Mouse (Mus musculus) c-Kit-positive CD71-positive TER-119-negative erythroid progenitor cells, embryonic 14.5 days (primary cell): ENCODE data around the gene Tac2.

Source experiments
- DNase-seq: peaks from one replicate; pipeline ENCODE4 v3.0.0-alpha.2; 2013; ENCODE audit warnings: low read depth

Tac2 gene

GRCm38 (mm10) chr10:127725136-127725535 lies 858 bp downstream of the Tac2 start:
- DNase-seq: no peak

GRCm38 (mm10) chr10:127728437-127728836 lies 4.2 kb downstream of the Tac2 start:
- DNase-seq: no peak

GRCm38 (mm10) chr10:127730285-127730932 lies 6.1 kb downstream of the Tac2 start:
- no peak for DNase-seq

GRCm38 (mm10) chr10:127730933-127731310 lies 6.6 kb downstream of the Tac2 start:
- no peak for DNase-seq

GRCm38 (mm10) chr10:127731397-127731796 lies 7.1 kb downstream of the Tac2 start:
- DNase-seq: no peak

- DNase-seq: no peak
These were observed 10.2 kb downstream of the Tac2 start for GRCm38 (mm10) chr10:127734434-127734833.

- no peak for DNase-seq
These were observed 12.0 kb downstream of the Tac2 start for GRCm38 (mm10) chr10:127736266-127736665.

GRCm38 (mm10) chr10:127736916-127737315 lies 12.6 kb downstream of the Tac2 start:
- DNase-seq: no peak

- no peak for DNase-seq
These were observed 13.3 kb downstream of the Tac2 start for GRCm38 (mm10) chr10:127737552-127737951.

GRCm38 (mm10) chr10:127738151-127738882 lies 14.0 kb downstream of the Tac2 start:
- no peak for DNase-seq

- DNase-seq: no peak
These were observed 14.9 kb downstream of the Tac2 start, which contains the start of gene Zbtb39 for GRCm38 (mm10) chr10:127739083-127739660. Gene Zbtb39, plus strand, starts transcription at chr10:127739538.

- DNase-seq: no peak
These were observed 15.4 kb downstream of the Tac2 start for GRCm38 (mm10) chr10:127739661-127740161.

GRCm38 (mm10) chr10:127744661-127745060 lies 20.4 kb downstream of the Tac2 start:
- DNase-seq: no peak

GRCm38 (mm10) chr10:127745886-127746285 lies 21.6 kb downstream of the Tac2 start:
- DNase-seq: no peak

- no peak for DNase-seq
These were observed 23.0 kb downstream of the Tac2 start for GRCm38 (mm10) chr10:127747254-127747653.

GRCm38 (mm10) chr10:127748847-127749612 lies 24.8 kb downstream of the Tac2 start:
- no peak for DNase-seq

- DNase-seq: no peak
These were observed 26.0 kb downstream of the Tac2 start for GRCm38 (mm10) chr10:127750136-127750777.

GRCm38 (mm10) chr10:127751548-127751947 lies 27.3 kb downstream of the Tac2 start, which contains the start of gene Gpr182:
Gene Gpr182, minus strand, starts transcription at chr10:127751732.
- DNase-seq: no peak

GRCm38 (mm10) chr10:127754566-127755166 lies 30.4 kb downstream of the Tac2 start:
- no peak for DNase-seq

- no peak for DNase-seq
These were observed 31.0 kb downstream of the Tac2 start for GRCm38 (mm10) chr10:127755246-127755645.

GRCm38 (mm10) chr10:127755770-127756468 lies 31.6 kb downstream of the Tac2 start:
- DNase-seq: no peak
